Mouse (Mus musculus) lung, postnatal 36 days (tissue): ENCODE data around the gene Cacna1a.

ENCODE experiments used
- DNase-seq: peaks from one replicate; pipeline ENCODE4 v3.0.0; 2022; ENCODE audit warnings: mixed read lengths

Cacna1a gene

GRCm38 (mm10) chr8:84553106-84553505 is 164.9 kb downstream of the Cacna1a start:
- DNase-seq: no peak

DNA sequence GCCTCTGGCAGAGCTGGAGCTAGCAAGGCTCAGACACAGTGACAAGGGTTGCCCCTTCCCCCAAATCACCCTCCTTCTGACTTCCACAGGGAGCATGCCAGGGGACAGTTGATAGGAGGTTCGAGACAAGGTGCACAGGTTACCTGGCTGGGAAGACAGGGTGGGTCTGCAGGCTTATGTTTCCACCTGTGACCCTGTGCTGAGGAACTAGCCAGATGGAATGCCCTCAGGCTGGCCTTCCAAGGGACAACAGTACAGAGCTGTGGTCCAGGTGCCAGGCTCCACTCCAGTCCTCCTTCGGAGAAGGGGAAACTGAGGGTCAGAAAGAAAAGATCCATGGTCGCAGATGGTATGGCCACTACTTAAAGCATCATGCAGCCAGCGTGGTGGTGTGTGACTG is 165.4 kb downstream of the Cacna1a start:
- DNase-seq: no peak

DNA sequence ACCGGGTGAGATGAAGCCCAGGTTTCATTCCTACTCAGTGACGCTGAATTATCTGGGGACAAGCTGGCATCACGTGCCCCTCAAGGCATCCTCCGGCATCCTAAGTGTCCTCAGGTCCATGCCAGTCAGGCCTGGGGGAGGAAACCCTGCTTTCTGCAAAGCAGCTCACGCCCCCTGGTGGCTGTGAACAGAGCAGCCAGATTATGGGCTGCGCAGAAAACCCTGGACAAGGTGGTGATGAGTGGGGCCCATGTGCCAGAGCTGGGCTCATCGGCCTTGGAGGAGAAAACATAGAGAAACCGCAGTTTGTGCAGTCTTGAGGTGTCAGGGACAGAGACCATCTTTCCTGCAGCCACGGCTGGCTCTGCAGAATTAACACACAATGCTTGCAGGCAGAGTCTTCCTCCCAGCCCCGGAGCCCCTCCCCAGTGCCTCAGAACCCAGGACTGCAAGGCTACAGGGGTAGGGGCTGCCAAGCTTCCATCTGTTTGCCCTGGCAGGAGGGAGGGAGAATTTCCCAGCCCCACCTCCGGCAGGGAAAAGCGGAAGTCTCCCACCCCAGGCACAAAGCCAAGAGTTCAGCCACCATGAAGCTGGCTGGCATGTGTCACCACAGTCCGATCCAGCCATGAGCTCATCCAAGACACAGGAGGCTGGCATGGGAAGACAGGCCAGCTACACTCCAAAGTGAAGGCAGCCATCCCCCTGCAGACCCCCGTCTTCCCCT is 166.2 kb downstream of the Cacna1a start:
- DNase-seq: peak; percentile 70

DNA sequence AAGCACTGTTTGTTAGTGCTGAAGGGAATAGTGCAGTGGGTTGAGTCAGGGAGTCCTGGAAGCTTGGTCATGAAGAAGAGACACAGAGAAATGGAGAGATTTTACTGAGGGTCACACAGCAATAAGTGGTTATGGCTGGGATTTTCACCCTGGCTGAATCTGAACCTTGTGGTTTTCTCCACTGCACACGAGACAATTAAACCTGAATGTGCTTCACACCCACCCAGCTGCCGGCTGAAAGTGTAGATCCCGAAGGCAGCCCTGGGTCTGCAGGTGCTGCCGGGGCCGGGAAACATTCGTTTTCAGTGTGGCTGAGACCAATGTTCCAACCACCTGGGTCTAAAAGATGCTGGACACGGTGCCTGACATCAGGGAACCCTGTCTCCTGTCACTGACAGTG is 167.0 kb downstream of the Cacna1a start:
- no peak for DNase-seq

DNA sequence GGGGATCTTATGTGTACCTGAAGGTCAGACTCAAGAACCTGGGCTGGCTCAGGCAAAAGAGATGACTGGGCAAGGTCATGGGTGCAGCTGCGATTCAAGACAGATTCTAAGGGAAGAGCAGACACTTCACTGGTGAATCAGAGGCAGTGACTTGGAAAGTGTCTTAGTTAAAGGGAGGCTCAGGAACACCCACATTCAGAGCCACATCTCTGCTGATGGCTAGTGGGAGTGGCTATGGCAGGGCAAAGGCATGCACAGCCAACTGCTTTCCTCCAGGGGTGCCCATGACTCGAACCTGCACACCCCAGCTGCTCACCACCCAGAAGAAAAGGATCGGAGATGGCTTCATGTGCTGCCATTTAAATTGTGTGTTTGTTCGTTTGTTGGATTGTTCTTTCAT is 169.7 kb downstream of the Cacna1a start:
- DNase-seq: no peak

DNA sequence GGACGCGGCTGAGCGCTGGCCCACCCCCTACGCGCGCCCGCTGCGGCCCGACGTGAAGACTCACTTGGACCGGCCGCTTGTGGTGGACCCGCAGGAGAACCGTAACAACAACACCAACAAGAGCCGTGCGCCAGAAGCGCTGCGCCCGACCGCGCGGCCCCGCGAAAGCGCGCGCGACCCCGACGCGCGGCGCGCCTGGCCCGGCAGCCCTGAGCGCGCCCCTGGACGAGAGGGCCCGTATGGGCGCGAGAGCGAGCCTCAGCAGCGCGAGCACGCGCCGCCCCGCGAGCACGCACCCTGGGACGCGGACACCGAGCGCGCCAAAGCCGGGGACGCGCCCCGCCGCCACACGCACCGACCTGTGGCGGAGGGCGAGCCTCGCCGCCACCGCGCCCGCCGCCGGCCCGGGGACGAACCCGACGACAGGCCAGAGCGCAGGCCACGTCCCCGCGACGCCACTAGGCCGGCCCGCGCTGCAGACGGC is 170.9 kb downstream of the Cacna1a start:
- no peak for DNase-seq

GRCm38 (mm10) chr8:84561698-84562097 is 173.5 kb downstream of the Cacna1a start:
- DNase-seq: no peak

DNA sequence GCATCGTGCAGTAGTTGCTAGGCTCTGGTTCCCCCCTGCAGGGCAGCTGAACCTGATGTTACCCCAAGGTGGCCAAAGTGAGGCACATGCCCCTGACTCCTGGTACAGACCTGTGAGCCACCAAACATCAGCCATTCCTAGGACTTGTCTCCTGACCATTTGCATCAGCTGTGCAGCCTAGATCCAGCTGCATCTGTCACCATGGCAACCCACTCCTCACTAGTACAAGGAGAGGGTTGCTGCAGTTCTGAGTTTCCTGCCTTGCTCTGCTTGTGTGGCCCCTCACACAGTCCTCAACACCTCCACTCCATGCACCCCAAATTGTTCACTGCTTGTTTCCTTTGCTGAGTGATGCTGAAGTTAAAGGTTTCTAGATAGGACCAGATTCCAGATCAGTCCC is 175.8 kb downstream of the Cacna1a start:
- no peak for DNase-seq

- DNase-seq: peak; percentile 26
These were observed 177.5 kb downstream of the Cacna1a start for GRCm38 (mm10) chr8:84565577-84566360.

- DNase-seq: no peak
These were observed 178.7 kb downstream of the Cacna1a start for GRCm38 (mm10) chr8:84566816-84567413.

DNA sequence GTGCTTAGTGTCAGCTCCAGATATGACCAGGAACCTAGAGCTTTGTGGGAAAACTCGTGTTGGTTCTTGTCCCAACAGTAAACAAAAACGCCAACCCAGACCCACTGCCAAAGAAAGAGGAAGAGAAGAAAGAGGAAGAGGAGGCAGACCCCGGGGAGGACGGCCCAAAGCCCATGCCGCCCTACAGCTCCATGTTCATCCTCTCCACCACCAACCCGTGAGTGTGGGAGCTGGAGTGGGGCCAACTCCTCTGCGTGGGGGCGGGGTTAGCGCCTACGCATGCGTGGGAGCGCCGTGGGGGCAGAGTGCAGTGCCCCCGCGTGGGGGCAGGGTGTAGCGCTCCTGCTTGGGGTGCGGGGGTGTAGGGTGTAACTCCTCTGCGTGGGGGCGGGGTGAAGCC is 179.3 kb downstream of the Cacna1a start:
- peak; percentile 10 for DNase-seq

DNA sequence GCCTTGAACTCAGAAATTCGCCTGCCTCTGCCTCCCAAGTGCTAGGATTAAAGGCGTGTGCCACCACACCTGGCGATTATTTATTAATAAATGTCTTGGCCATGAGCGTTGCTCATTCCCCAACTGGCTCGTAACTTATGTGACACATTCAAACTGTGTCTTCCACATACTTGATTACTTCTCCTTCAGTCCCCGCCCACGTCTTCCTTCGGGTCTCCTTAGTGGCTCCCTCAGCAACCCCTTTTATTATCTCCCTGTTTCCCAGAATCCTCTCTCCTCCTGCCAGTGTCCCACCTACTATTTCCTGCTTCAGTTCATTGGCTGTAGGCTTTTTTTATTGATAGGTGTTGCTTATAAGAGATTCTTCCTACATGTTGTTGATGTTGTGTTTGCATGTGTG is 180.5 kb downstream of the Cacna1a start:
- DNase-seq: no peak

GRCm38 (mm10) chr8:84569921-84570673 is 181.9 kb downstream of the Cacna1a start:
- no peak for DNase-seq

GRCm38 (mm10) chr8:84577432-84577831 is 189.2 kb downstream of the Cacna1a start:
- DNase-seq: no peak

DNA sequence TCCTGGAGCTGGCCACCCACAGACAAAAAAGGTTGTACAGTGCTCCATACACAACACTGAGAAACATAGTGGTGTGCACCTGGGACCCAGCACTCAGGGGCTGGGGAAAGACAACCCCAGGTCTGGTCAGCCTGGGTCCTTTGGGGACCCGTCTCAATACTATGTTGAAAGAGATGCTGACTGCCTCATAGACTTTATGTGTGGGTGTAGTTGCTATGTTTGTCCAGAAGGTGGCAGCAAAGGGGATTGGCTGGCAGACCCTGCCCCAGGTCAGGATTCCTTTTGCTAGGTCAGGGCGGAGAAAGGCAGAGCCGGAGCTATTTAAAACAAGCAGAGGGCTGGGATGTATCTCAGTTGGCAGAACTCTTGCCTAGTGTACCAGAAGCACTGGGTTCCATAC is 191.4 kb downstream of the Cacna1a start:
- peak; percentile 49 for DNase-seq

- no peak for DNase-seq
These were observed 197.1 kb downstream of the Cacna1a start for GRCm38 (mm10) chr8:84585311-84585710.

DNA sequence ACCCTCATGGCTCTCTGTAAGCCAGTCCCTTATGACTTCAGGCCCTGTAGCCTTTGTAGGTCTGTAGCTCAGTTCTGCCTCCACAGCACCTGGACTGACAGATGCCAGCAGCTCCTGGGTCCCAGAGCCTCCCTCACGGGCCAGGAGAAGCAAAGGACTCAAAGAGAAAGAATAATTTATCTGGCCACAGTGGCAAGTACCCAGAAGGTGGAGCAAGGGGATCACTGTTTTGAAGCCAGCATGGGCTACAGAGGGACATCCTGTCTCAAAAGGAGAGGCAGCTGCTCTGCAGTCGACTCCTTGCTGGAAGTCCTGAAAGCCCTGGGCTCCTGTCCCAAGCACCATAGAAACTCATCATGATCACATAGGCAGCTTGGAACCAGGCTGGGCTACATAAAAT is 198.0 kb downstream of the Cacna1a start:
- DNase-seq: no peak

- DNase-seq: no peak
These were observed 200.3 kb downstream of the Cacna1a start for GRCm38 (mm10) chr8:84588498-84588897.

- peak; percentile 87 for DNase-seq
These were observed 203.9 kb downstream of the Cacna1a start for GRCm38 (mm10) chr8:84592015-84592662.

- DNase-seq: no peak
These were observed 204.9 kb downstream of the Cacna1a start for GRCm38 (mm10) chr8:84593143-84593542.

DNA sequence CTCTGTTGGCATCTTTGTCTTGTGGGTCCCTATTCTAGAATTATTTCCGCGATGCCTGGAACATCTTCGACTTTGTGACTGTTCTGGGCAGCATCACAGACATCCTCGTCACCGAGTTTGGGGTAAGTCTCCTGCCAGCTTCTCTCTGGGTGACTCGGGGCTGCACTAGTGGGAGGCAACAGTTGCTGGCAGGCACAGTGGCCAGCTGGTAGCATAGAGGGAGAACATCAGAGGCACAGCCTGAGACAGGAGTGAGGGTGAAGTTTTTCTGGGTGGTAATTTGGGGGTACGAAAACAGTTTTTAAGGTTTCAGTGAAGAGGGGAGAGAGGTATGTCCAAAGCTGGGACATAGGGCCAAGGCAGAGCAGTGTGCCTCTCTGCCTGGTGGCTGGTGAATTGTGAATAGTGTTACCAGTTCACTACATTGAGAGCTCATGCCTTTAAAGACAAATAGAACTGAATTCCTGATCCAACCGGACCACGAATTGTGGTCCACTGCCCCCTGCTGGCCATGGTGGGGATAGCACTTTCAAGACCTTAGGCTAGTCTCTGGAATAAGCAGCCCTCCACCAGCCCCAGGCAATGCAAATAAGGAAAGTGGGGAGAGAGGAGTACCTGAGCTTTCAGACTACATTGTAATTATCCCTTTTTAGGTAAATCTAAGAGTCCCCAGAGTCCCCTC is 206.0 kb downstream of the Cacna1a start:
- DNase-seq: peak; percentile 80

DNA sequence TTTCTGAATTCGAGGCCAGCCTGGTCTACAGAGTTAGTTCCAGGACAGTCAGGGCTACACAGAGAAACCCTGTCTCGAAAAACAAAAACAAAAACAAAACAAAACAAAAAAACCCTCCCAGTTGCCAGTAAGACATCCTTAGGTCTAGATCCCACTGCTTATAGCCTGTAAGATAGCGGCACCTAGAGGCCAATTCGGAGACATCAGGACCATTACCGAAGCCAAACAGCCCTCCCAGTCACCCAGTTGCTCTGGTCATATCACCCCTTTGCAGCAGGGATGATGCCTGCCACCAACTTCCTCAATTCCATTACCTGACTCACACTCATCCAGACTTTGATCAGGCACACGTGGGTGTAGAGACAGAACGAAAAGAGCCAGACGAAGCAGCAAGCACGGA is 207.4 kb downstream of the Cacna1a start:
- DNase-seq: peak; percentile 85
